Mouse (Mus musculus) midbrain, embryonic 15.5 days (tissue): Measurements from ENCODE around the gene Spsb2. TPM values are rescaled to one million over a fixed set of nuclear protein-coding genes. Genes with fewer than 3 reads are reported as not detected.
A peak's percentile ranks its signal among the peaks of the same experiment; 100 is the strongest.

Experiments
- ATAC-seq: fragments of 200-750 bp; cut with Nextera tagmentation; replicated peaks from 2 replicates; pipeline ENCODE4 v1.8.0; 2017; ENCODE audit warnings: moderate TSS enrichment
- H3K27ac ChIP-seq: fragments of 300-500 bp; sonication (generic); 2 replicates; pipeline ENCODE4 v1.5.1; 2015; ENCODE audit warnings: mild to moderate bottlenecking, inconsistent platforms
- H3K27me3 ChIP-seq: fragments of 300-500 bp; sonication (generic); replicated peaks from 2 replicates; pipeline ENCODE4 v1.6.1; 2015; ENCODE audit warnings: inconsistent platforms
- H3K36me3 ChIP-seq: fragments of 300-500 bp; sonication (generic); replicated peaks from 2 replicates; pipeline ENCODE4 v1.6.1; 2015; ENCODE audit warnings: inconsistent platforms
- H3K4me1 ChIP-seq: fragments of 300-500 bp; sonication (generic); 2 replicates; pipeline ENCODE4 v1.6.1; 2015; ENCODE audit warnings: inconsistent platforms
- H3K4me2 ChIP-seq: fragments of 300-500 bp; sonication (generic); 2 replicates; pipeline ENCODE4 v1.6.1; 2015; ENCODE audit warnings: inconsistent platforms, mild to moderate bottlenecking, moderate library complexity
- H3K4me3 ChIP-seq: fragments of 300-500 bp; sonication (generic); 2 replicates; pipeline ENCODE4 v1.5.1; 2015; ENCODE audit warnings: mild to moderate bottlenecking, inconsistent platforms
- H3K9ac ChIP-seq: fragments of 300-500 bp; sonication (generic); 2 replicates; pipeline ENCODE4 v1.6.1; 2015; ENCODE audit warnings: mild to moderate bottlenecking, inconsistent platforms
- H3K9me3 ChIP-seq: fragments of 300-500 bp; sonication (generic); 2 replicates; pipeline ENCODE4 v1.6.1; 2016; ENCODE audit warnings: inconsistent platforms
- WGBS: fragments of 180-500 bp; shearing (Covaris S2); methylation state at CpG from one replicate; pipeline ENCODE4 v1.1.7; 2015; ENCODE audit warnings: mixed read lengths; 5-methylcytosine and 5-hydroxymethylcytosine counted together
- polyA plus RNA-seq: library from polyadenylated mRNA; unstranded; fragments of >200 nt; fragmentation: Nextera tagmentation; extraction: Ambion mirVana; gene quantifications from 2 replicates; pipeline ENCODE4 v1.2.1, GENCODE M21; 2015

Gene Spsb2
- polyA plus RNA-seq, 1 experiment from 2014 or later: 8.8 TPM

- no peaks in the 10 kb centered on the region for H3K9me3 ChIP-seq
- H3K4me2 ChIP-seq: peak overlapping the region; percentile 87
- H3K4me1 ChIP-seq: peaks cover 39% of the 10 kb centered on the region
- 18% methylated on average over 9 of the region's 9 CpGs for WGBS
- ATAC-seq: no peak
- H3K27ac ChIP-seq: peak overlapping the region; percentile 84
- peak overlapping the region; percentile 59 for H3K4me3 ChIP-seq
- H3K36me3 ChIP-seq: peaks cover 12% of the 10 kb centered on the region; the same call in 1 of the 2 replicates
- peak overlapping the region; percentile 63 for H3K9ac ChIP-seq
- H3K27me3 ChIP-seq: no peaks in the 10 kb centered on the region
Measured at GRCm38 (mm10) chr6:124812848-124813247, 4.4 kb downstream of the Spsb2 start.

GRCm38 (mm10) chr6:124813496-124813895 is 5.0 kb downstream of the Spsb2 start:
- 0% methylated on average over 18 of the region's 18 CpGs for WGBS
- peaks cover 35% of the 10 kb centered on the region for H3K4me1 ChIP-seq
- peaks cover 19% of the 10 kb centered on the region; the same call in 1 of the 2 replicates for H3K36me3 ChIP-seq
- peak overlapping the region; percentile 59 for H3K4me3 ChIP-seq
- peak overlapping the region; percentile 84 for H3K27ac ChIP-seq
- no peaks in the 10 kb centered on the region for H3K27me3 ChIP-seq
- peak; percentile 85 for ATAC-seq
- no peaks in the 10 kb centered on the region for H3K9me3 ChIP-seq
- peak overlapping the region; percentile 63 for H3K9ac ChIP-seq
- H3K4me2 ChIP-seq: peak overlapping the region; percentile 87

- Histone ChIP-seq H3K4me2 (peak within 1 kb of the TSS; percentile 87), H3K9ac (peak within 1 kb of the TSS; percentile 63), H3K9me3 (no peaks in the 10 kb centered on the region), H3K4me1 (peaks cover 35% of the 10 kb centered on the region), H3K27ac (peak within 1 kb of the TSS; percentile 84), H3K27me3 (no peaks in the 10 kb centered on the region), H3K36me3 (peaks cover 23% of the 10 kb centered on the region; the same call in 1 of the 2 replicates), H3K4me3 (peak within 1 kb of the TSS; percentile 59)
- ATAC-seq: peak; percentile 89
- under 1% methylated on average over 22 of the region's 22 CpGs for WGBS
Measured at GRCm38 (mm10) chr6:124813933-124814332, 5.5 kb downstream of the Spsb2 start, which contains the start of gene Tpi1. Tpi1 (minus strand) TSS chr6:124814296.

GRCm38 (mm10) chr6:124814448-124814847 is 6.0 kb downstream of the Spsb2 start:
- H3K27me3 ChIP-seq: no peaks in the 10 kb centered on the region
- H3K36me3 ChIP-seq: peaks cover 28% of the 10 kb centered on the region; the same call in 1 of the 2 replicates
- H3K4me2 ChIP-seq: peak overlapping the region; percentile 87
- H3K4me3 ChIP-seq: peak overlapping the region; percentile 59
- peak overlapping the region; percentile 63 for H3K9ac ChIP-seq
- peak overlapping the region; percentile 84 for H3K27ac ChIP-seq
- 37% methylated on average over 8 of the region's 8 CpGs for WGBS
- ATAC-seq: peak; percentile 56
- no peaks in the 10 kb centered on the region for H3K9me3 ChIP-seq
- peaks cover 30% of the 10 kb centered on the region for H3K4me1 ChIP-seq

- H3K36me3 ChIP-seq: peaks cover 35% of the 10 kb centered on the region
Measured at GRCm38 (mm10) chr6:124814858-124815774, 6.7 kb downstream of the Spsb2 start.

GRCm38 (mm10) chr6:124816611-124817010 is 8.2 kb downstream of the Spsb2 start:
- Histone ChIP-seq H3K36me3 (peaks cover 48% of the 10 kb centered on the region), H3K27me3 (no peaks in the 10 kb centered on the region), H3K4me1 (peaks cover 22% of the 10 kb centered on the region), H3K4me3 (no peak overlapping the region), H3K9me3 (no peaks in the 10 kb centered on the region), H3K4me2 (no peak overlapping the region), H3K9ac (no peak overlapping the region), H3K27ac (no peak overlapping the region)
- ATAC-seq: no peak
- WGBS: 91% methylated on average over 4 of the region's 4 CpGs

More at GRCm38 (mm10) chr6:124814858-124815774, 6.7 kb downstream of the Spsb2 start:
- no peak for ATAC-seq
- WGBS: 68% methylated on average over 9 of the region's 9 CpGs
- H3K4me2 ChIP-seq: no peak overlapping the region
- H3K9me3 ChIP-seq: no peaks in the 10 kb centered on the region
- peaks cover 25% of the 10 kb centered on the region for H3K4me1 ChIP-seq
- H3K4me3 ChIP-seq: no peak overlapping the region
- H3K27ac ChIP-seq: no peak overlapping the region
- no peaks in the 10 kb centered on the region for H3K27me3 ChIP-seq
- no peak overlapping the region for H3K9ac ChIP-seq

GRCm38 (mm10) chr6:124817125-124817524 is 8.7 kb downstream of the Spsb2 start:
- Histone ChIP-seq H3K27ac (no peak overlapping the region), H3K4me1 (peaks cover 17% of the 10 kb centered on the region), H3K27me3 (no peaks in the 10 kb centered on the region), H3K9me3 (no peaks in the 10 kb centered on the region), H3K4me2 (no peak overlapping the region), H3K4me3 (no peak overlapping the region), H3K36me3 (peaks cover 49% of the 10 kb centered on the region), H3K9ac (no peak overlapping the region)
- WGBS: 96% methylated on average over 11 of the region's 11 CpGs
- ATAC-seq: no peak

GRCm38 (mm10) chr6:124817563-124817962 is 9.1 kb downstream of the Spsb2 start:
- Histone ChIP-seq H3K4me2 (no peak overlapping the region), H3K4me1 (peaks cover 12% of the 10 kb centered on the region), H3K27me3 (no peaks in the 10 kb centered on the region), H3K9me3 (no peaks in the 10 kb centered on the region), H3K36me3 (peaks cover 53% of the 10 kb centered on the region), H3K9ac (no peak overlapping the region), H3K4me3 (no peak overlapping the region), H3K27ac (no peak overlapping the region)
- ATAC-seq: no peak
- WGBS: 93% methylated on average over 8 of the region's 8 CpGs

GRCm38 (mm10) chr6:124817971-124818370 is 9.5 kb downstream of the Spsb2 start:
- Histone ChIP-seq H3K4me2 (no peak overlapping the region), H3K27ac (no peak overlapping the region), H3K36me3 (peaks cover 57% of the 10 kb centered on the region), H3K4me3 (no peak overlapping the region), H3K9ac (no peak overlapping the region), H3K9me3 (no peaks in the 10 kb centered on the region), H3K27me3 (no peaks in the 10 kb centered on the region), H3K4me1 (peaks cover 8% of the 10 kb centered on the region)
- WGBS: 92% methylated on average over 8 of the region's 8 CpGs
- no peak for ATAC-seq

- 97% methylated on average over 5 of the region's 5 CpGs for WGBS
- Histone ChIP-seq H3K27me3 (no peaks in the 10 kb centered on the region), H3K4me3 (no peak overlapping the region), H3K27ac (no peak overlapping the region), H3K4me1 (no peaks in the 10 kb centered on the region), H3K9ac (no peak overlapping the region), H3K4me2 (no peak overlapping the region), H3K36me3 (peaks cover 86% of the 10 kb centered on the region), H3K9me3 (no peaks in the 10 kb centered on the region)
- ATAC-seq: no peak
Measured at GRCm38 (mm10) chr6:124820891-124821290, 12.4 kb downstream of the Spsb2 start.

GRCm38 (mm10) chr6:124822049-124822448 is 13.6 kb downstream of the Spsb2 start:
- no peak overlapping the region for H3K4me3 ChIP-seq
- no peaks in the 10 kb centered on the region for H3K9me3 ChIP-seq
- H3K27ac ChIP-seq: no peak overlapping the region
- no peaks in the 10 kb centered on the region for H3K4me1 ChIP-seq
- H3K36me3 ChIP-seq: peaks cover 89% of the 10 kb centered on the region
- no peak for ATAC-seq
- no peaks in the 10 kb centered on the region for H3K27me3 ChIP-seq
- H3K4me2 ChIP-seq: no peak overlapping the region
- no peak overlapping the region for H3K9ac ChIP-seq
- 98% methylated on average over 4 of the region's 4 CpGs for WGBS

- H3K9me3 ChIP-seq: no peaks in the 10 kb centered on the region
- H3K27ac ChIP-seq: peak overlapping the region; percentile 90
- ATAC-seq: no peak
- H3K9ac ChIP-seq: peak overlapping the region; percentile 49
- H3K4me3 ChIP-seq: peak overlapping the region; percentile 56
- H3K27me3 ChIP-seq: no peaks in the 10 kb centered on the region
- peaks cover 31% of the 10 kb centered on the region for H3K36me3 ChIP-seq
- H3K4me2 ChIP-seq: peak overlapping the region; percentile 69
- 19% methylated on average over 10 of the region's 10 CpGs for WGBS
- peaks cover 20% of the 10 kb centered on the region for H3K4me1 ChIP-seq
Measured at GRCm38 (mm10) chr6:124828101-124828592, 19.7 kb downstream of the Spsb2 start.
